Mouse (Mus musculus) effector memory CD4-positive, alpha-beta T cell, adult 7 months (primary cell): ENCODE data around the gene Slc2a9. TPM values are rescaled to one million over a fixed set of nuclear protein-coding genes. Genes with fewer than 3 reads are reported as not detected.

Source experiments
- polyA plus RNA-seq: library from polyadenylated mRNA; unstranded; fragments of 100-300 nt; shearing (Covaris generic); gene quantifications from one replicate; pipeline ENCODE4 v1.2.1, GENCODE M21; 2017

The Slc2a9 gene
- polyA plus RNA-seq: 6.3 TPM

DNA sequence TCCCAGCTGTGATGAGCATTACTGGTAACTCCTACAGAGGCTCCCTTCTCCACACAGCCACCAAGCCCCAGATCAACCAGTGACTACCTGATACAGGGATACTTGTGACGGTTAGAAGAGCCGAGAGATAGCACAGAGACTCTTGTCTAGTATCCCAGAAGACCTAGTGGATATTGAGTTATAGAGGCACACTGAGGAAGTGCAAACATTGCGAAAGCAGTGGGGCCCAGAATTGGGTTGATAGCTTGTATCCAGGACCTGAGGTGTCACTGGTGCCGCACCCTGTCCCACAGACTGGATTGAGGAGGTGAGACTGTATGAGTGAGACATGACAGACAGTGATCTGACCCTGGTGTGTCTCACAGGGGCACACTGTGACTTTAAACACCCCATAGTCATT, at the start of gene Slc2a9:
Gene Slc2a9 (minus strand): TSS at position 152 of the 400 bp plus-strand sequence.

DNA sequence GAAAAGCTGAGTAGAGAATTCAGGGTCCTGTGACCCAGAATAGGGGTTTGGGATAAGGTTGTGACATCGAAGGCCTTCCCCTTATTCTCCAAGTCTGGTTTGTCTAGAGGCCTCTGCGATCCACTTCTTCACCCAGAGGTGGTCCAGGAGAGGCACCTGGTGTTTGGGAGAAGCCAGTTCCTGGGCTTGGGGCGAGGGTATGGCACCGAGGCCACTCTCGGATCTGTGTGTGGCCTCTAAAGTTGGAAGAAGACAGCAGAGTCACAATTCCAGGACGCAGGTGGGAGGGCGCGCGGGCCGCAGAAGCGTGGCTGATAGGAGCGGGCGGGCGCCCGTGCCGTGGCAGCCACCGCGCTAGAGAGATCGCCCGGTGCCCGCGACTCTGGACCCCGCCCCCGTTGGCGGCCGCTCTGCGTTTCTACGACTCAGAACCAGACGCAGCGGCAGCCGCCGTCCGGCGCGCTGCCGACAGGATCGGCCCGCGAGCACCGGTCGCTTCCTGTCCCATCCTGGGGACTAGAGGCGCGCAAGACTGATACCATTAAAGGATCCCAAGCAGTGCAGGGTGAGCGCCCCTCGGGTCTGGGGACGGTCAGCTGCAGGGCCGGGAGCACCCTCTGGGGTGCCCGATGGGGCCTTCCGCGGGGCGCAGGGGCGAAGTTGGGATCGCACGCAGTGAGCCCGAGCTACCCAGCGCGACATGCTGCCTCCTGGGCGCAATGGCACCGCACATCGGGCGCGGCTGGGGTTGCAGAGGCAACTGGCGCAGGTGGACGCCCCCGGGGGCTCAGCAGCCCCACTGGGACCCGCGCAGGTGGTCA, 183.8 kb downstream of the Slc2a9 start, which contains the start of gene Drd5:
Gene Drd5 (plus strand): TSS at position 402 of the 821 bp plus-strand sequence.

Other genes with a start within 250 kb of the Slc2a9 start
- gene Tmem128, start 243.0 kb downstream of the Slc2a9 start, polyA plus RNA-seq: 119 TPM
- not detected for gene Otop1, start 227.2 kb downstream of the Slc2a9 start, polyA plus RNA-seq
- not detected for gene Drd5, start 183.8 kb downstream of the Slc2a9 start, polyA plus RNA-seq
- gene Wdr1, start 60.1 kb upstream of the Slc2a9 start, polyA plus RNA-seq: 323 TPM
- 0.44 TPM for gene Zfp518b, start 181.7 kb upstream of the Slc2a9 start, polyA plus RNA-seq